Mouse (Mus musculus) lung, adult 2 months (tissue): Measurements from ENCODE around the gene AU040320.

Experiments used
- CTCF ChIP-seq: fragments of 200-500 bp; IDR thresholded peaks from 2 replicates; pipeline ENCODE4 v1.5.1; 2011; ENCODE audit warnings: mild to moderate bottlenecking, low read length, control low read depth; ENCODE audit not compliant: insufficient read depth
- POLR2A ChIP-seq: fragments of 200-500 bp; IDR thresholded peaks from 2 replicates; pipeline ENCODE4 v1.6.1; 2011; ENCODE audit warnings: low read depth, mild to moderate bottlenecking, control low read depth, low read length, borderline replicate concordance; ENCODE audit errors: extremely low read depth

DNA sequence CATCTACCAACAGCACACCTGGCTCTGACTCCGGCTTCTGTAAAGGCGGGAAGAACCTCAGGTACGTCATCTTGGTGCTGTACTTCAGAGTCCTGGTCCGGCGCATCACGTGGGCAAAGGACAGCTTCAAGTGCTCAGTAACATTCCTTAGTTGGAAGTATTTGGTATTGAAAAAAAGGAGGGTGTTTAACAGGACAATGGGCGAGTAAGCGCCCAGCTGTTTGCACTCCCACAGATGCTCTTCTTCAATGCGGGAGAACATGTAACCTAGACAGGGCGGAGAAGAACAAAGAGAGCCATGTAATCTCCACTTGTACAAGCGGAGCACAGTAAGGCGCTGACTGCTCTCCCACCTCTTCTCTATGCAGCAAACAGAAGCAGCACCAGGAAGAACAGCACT lies 115.4 kb downstream of the AU040320 start:
- TF ChIP-seq CTCF (no peak), POLR2A (no peak)
